Mouse (Mus musculus): Measurements from ENCODE around the gene AW822073. TPM values are rescaled to one million over a fixed set of nuclear protein-coding genes. Genes with fewer than 3 reads are reported as not detected.
"Not testable (repeated sequence)": the region's sequence is repeated elsewhere in the genome, so short reads cannot be mapped to it uniquely, and the experiment has no call there.

AW822073 gene
- not detected for total RNA-seq (2021)
- long read RNA-seq, experiment 1 = 0 reads
- long read RNA-seq, experiment 2 = 0 reads

DNA sequence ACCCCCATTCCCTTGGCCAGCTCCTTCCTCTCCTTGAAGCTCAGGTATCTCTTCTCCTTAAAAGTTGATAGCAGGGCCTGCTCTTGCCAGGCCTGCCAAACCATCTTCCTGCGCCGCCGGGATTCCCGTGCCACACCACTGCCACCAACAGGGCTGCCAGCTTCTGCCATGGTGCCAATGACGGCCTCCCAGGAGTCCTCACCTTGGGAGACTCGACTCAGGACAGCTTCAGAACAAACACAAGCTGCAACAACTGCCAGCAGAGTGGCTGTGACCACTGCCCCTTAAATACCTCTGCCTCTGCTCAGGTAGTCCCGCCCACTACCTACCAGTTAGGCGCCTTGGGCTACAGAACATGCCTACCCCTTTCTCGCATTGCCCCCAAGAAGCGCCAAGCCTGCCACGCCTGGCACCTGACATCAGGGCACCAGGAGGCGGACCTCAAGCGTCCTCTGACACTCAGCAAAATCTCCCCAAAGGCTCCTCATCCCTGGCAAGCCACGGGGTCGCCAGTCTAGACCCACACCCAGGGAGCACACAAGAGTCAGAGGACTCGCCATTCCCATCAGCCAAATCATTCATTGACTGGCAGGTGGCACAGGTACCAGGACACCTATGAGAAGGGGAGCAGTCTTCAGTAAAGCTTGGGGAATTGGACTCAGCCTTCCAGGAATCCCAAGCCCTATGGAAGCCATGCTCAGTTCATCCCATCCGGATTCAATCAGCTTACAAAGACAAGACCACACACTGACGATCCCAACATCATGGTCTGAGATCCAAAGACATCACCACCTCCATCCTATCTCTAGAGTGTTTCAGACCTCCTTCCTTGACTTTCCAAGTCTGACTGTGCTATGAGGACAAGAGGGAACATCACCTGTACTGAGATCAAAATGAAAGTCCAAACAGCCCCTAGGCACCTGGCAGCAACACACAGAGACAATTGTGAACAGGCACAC, at the start of gene AW822073:
Gene AW822073, minus strand, starts transcription at position 104 of the 959 bp plus-strand sequence.
- peak in 1 of 2 experiments; percentile 38 for DNase-seq

DNA sequence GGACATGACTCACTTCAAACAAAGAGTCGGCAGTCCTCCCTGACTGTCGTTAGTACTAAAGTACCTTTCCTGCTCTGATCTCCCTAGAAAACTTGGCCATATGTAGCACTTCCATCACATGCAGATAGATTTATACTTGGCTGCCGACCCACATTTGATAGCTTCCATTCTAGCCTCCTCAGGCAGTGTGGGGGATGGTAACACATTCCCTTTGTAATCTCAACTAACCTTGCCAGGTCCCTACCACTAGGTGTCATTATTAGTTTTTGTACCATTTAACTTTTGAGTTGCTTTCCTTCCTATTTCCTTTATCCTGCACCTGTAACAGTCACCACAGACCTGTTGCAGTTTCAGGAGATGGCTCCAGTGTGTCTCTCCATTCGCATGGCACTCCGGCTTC, 33.7 kb upstream of the AW822073 start:
- no peak for DNase-seq

DNA sequence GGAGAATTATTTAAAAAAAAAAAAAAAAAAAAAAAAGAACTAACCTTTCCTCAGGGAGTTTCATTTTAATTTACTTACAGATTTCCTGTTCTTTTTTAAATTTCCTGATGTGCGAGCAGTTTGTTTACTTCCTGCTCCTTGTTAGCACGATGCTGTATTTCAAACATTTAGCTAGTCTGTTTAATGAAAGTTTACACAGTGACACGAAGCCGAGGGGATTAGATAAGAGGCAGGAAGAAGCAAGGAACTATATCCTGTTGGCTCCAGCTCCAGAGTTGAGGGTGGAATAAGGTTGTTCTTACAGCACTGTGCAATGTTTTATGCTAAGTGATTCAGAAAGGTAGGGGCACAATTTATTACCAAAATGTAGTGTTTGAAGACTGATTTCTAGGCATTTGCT, 31.2 kb upstream of the AW822073 start:
- DNase-seq = peak; percentile 19 to 20

DNA sequence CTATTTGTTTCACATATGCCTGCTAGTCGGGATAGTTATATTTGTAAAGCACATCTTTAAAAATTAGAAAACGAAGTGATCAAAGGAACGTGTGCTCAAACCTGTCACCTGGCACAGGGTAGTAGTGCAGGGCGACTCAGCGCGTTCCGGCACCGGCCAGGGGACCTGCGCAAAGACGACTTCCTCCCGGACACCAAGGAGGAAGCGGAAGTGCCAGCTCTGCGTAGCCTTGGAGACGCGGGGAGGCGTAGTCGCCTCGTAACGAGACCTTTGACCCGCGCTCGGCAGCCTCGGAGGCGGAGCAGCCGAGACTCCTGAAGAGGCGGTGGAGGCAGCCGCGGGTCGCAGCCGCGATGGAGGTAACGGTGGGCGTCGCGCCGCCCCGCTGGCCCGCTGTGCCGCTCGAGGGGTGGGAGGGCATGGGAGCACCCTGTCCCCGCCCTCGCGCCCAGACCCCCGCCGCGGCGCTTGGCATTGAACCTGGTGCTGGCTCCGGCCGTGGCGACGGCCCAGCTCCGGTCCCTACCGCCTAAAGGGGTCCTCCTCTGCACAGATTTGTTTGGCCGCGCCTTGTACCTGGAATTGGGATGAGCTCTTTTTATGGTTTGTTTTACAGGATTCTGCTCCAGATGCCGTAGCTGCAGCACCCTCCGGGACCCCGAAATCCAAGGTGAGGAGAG, 30.6 kb upstream of the AW822073 start, which contains the start of gene Gcc2:
Gene Gcc2, plus strand, starts transcription at position 285 of the 680 bp plus-strand sequence.
- peak; percentile 93 to 97 for DNase-seq

DNA sequence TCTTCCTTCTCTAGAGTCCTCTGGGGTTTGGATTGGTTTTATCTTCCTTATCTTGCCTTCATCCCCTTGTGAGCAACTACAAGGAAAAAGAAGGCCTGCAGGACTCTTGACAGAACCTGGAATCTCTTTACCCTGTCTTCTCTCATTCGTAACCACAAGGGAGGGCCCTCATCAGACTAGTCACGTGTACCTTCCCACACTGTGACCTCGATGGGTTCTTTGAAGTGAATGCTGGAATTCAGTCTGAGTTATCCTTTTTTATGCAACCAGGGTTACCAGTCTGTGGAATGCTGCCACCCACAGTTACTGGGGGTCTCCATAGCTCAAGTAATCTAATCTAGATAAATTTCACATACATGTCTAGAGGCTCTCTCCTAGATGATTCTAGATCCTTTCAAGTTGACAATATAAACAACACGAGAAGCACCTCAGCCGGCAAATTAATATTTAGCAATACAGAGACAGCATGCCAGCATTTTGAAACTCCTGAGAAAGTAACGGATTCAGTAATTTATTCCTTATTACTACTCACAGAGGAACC, 30.0 kb upstream of the AW822073 start:
- peak in 1 of 2 experiments; percentile 12 for DNase-seq

DNA sequence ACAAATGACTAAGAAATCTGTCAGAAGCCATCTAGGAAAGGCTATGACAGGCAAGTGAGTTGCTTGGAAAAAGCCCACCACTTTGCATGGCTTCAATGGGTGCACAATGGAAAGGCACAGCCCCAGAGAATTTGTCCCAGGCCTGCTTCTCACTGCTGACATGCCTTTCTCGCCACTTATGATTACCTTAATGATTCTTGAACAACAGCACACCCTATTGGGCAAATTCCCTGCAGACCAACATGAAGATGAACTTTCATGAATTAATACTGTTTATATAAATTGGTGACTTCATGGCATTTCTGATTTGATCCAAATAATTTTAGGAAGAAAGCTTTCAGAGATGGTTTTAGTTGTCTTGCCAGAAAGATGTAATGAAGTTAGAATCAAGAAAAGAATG, 24.8 kb upstream of the AW822073 start:
- no peak for DNase-seq

DNA sequence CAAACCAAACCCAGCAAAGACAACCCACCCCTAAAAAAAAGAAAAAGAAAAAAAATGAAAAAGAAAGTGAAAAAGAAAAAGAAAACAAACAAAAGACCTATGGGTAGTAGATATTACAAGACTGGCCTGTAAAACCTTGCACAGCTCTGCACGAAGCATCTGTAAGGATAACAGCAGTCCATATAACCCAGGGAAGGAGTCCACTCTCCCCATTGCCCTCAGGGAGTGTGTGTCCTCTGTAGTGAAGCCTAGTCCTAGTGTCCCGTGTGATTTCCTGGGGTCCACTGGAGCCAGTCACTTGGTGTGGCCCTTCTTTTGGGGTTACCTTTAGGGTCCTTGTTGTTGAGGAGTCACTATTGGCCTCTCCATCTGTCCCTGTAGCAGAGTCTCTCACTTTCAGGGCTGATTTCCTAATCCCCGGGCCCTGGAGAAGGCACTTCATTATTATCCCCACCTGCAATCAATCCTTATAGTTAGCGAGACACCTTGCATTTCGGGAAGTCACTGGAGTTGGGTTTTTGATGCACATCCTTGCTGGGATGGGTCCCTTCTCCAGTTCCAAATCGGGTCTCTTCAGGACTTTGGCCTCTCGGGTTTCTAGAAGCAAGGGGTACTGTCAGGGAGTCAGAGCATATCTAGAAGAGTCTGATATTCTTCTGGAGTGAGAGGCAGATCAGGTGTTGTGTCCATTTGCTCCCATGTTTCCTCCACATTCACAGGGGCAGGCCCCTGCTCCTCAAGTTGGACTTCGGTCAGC, 14.4 kb upstream of the AW822073 start:
- peak; percentile 43 to 62 for DNase-seq

DNA sequence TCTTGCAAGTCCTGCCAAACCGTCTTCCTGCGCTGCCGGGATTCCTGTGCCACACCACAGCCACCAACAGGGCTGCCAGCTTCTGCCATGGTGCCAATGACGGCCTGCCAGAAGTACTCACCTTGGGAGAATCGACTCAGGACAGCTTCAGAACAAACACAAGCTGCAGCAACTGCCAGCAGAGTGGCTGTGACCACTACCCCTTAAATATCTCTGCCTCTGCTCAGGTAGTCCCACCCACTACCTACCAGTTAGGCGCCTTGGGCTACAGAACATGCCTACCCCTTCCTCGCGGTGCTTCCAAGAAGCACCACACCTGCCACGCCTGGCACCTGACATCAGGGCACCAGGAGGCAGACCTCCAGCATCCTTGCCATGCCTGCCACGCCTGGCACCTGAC, 11.9 kb upstream of the AW822073 start, which contains the start of gene Gm4981:
Gene Gm4981, minus strand, starts transcription at position 89 of the 400 bp plus-strand sequence.
- no peak for DNase-seq

DNA sequence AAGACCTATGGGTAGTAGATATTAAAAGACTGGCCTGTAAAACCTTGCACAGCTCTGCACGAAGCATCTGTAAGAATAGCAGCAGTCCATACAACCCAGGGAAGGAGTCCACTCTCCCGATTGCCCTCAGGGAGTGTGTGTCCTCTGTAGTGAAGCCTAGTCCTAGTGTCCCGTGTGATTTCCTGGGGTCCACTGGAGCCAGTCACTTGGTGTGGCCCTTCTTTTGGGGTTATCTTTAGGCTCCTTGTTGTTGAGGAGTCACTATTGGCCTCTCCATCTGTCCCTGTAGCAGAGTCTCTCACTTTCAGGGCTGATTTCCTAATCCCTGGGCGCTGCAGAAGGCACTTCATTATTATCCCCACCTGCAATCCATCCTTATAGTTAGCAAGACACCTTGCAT, 10.3 kb upstream of the AW822073 start:
- DNase-seq = not testable (repeated sequence)

DNA sequence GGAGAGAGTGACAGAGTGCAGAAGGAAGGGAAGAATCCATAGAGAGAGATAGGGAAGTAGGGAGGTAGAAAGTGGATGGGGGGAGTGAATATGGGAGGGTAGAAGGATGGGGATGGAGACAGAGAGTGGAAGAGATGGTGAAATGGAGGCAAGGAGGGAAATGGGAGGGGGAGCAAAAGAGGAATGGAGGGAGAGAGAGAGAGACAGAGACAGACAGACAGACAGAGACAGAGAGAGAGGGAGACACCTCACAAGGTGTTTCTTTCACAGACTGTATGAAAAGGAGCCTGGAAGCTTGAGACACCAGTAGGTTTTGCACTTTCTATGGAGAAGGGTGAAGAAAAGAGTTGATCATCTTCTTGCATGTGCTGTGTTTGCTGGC, 9.0 kb upstream of the AW822073 start:
- DNase-seq = not testable (repeated sequence)

DNA sequence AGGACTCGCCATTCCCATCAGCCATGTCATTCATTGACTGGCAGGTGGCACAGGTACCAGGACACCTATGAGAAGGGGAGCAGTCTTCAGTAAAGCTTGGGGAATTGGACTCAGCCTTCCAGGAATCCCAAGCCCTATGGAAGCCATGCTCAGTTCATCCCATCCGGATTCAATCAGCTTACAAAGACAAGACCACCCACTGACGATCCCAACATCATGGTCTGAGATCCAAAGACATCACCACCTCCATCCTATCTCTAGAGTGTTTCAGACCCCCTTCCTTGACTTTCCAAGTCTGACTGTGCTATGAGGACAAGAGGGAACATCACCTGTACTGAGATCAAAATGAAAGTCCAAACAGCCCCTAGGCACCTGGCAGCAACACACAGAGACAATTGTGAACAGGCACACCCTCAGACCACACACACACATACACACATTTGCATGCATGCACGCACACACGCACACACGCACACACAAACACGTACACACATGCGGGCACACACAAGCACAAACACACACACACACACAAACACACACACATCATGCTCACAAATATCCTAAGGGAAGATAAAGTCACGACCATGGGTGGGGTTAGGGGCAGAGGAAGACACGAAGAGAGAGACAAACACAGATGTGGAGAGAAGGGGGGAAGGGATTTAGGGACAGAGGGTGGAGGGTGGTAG, 8.5 kb upstream of the AW822073 start:
- not testable (repeated sequence) for DNase-seq

DNA sequence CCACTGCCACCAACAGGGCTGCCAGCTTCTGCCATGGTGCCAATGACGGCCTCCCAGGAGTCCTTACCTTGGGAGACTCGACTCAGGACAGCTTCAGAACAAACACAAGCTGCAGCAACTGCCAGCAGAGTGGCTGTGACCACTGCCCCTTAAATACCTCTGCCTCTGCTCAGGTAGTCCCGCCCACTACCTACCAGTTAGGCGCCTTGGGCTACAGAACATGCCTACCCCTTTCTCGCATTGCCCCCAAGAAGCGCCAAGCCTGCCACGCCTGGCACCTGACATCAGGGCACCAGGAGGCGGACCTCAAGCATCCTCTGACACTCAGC, 7.9 kb upstream of the AW822073 start, which contains the start of gene Duxf3:
Gene Duxf3, minus strand, starts transcription at position 35 of the 329 bp plus-strand sequence.
- DNase-seq = not testable (repeated sequence)

DNA sequence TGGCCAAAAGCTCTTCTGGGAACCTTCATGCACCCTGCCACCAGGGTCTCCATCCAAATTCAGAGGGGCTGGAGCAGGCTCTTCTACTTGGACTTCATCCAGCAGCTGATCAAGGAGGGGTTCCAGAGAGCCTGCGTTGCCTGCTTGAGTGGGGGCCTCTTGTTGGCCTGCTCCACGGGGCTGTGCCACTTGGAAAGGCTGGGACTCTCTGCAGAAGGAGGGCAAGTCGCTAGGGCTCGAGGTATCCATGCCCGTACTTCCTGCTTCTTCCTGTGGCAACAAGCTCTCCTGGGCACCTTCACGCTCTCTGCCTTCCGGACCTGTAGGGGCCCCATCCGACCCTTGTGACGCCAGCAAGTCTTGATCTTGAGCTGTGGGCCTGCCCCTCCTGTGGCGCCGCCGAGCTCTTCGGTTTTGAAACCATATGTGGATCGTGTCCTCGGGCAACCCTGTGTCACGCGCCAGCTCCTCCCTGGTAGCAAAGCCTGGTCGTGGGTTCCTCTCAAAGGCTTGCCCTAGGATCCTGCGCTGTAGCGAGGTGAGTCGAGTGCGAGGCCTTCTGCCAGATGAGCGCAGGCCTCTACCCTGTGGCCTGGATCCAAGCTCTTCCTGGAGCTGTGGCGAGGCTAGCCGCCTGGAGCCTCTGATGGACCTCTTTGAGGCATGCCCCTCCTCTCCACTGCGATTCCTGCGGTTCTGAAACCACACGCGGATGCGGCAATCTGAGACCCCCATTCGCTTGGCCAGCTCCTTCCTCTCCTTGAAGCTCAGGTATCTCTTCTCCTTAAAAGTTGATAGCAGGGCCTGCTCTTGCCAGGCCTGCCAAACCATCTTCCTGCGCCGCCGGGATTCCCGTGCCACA, 7.3 kb upstream of the AW822073 start:
- peak; percentile 65 to 75 for DNase-seq

DNA sequence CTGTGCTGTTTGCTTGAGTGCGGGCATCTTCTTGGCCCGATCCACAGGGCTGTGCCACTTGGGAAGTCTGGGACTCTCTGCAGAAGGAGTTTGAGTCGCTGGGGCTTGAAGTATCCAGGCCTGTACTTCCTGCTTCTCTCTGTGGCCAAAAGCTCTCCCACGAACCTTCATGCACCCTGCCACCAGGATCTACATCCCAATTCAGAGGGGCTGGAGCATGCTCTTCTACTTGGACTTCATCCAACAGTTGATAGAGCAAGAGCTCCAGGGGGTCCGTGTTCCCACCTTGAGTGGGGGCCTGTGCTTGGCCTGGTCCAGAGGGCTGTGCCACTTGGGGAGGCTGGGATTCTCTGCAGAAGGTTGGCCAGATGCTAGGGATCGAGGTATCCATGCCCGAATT, 6.4 kb upstream of the AW822073 start:
- peak in 1 of 2 experiments; percentile 43 for DNase-seq

DNA sequence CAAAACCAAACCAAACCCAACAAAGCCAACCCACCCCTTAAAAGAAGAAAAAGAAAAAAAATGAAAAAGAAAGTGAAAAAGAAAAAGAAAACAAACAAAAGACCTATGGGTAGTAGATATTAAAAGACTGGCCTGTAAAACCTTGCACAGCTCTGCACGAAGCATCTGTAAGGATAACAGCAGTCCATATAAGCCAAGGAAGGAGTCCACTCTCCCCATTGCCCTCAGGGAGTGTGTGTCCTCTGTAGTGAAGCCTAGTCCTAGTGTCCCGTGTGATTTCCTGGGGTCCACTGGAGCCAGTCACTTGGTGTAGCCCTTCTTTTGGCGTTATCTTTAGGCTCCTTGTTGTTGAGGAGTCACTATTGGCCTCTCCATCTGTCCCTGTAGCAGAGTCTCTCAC, 5.3 kb upstream of the AW822073 start:
- DNase-seq = not testable (repeated sequence)

DNA sequence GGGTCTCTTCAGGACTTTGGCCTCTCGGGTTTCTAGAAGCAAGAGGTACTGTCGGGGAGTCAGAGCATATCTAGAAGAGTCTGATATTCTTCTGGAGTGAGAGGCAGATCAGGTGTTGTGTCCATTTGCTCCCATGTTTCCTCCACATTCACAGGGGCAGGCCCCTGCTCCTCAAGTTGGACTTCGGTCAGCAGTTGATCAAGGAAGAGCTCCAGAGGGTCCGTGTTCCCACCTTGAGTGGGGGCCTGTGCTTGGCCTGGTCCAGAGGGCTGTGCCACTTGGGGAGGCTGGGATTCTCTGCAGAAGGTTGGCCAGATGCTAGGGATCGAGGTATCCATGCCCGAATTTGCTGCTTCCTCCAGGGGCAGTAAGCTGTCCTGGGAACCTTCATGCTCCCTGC, 3.1 kb upstream of the AW822073 start:
- peak in 1 of 2 experiments; percentile 32 for DNase-seq

DNA sequence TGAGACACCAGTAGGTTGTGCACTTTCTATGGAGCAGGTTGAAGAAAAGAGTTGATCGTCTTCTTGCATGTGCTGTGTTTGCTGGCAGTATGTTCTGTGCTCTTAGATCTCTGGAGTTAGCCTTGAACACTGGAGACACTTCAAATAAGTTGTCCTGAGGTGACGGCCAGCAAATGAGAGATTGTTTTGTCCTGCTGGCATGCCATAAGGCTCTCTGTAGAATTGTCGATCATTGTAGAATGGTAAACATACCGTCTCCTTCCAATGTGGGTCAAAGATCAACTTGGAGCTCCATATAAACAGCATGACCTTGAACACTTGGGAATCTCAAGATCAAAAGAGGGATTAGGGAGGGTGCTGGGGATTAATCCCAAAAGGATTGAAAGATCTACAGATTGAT, 1.6 kb upstream of the AW822073 start:
- DNase-seq = not testable (repeated sequence)

DNA sequence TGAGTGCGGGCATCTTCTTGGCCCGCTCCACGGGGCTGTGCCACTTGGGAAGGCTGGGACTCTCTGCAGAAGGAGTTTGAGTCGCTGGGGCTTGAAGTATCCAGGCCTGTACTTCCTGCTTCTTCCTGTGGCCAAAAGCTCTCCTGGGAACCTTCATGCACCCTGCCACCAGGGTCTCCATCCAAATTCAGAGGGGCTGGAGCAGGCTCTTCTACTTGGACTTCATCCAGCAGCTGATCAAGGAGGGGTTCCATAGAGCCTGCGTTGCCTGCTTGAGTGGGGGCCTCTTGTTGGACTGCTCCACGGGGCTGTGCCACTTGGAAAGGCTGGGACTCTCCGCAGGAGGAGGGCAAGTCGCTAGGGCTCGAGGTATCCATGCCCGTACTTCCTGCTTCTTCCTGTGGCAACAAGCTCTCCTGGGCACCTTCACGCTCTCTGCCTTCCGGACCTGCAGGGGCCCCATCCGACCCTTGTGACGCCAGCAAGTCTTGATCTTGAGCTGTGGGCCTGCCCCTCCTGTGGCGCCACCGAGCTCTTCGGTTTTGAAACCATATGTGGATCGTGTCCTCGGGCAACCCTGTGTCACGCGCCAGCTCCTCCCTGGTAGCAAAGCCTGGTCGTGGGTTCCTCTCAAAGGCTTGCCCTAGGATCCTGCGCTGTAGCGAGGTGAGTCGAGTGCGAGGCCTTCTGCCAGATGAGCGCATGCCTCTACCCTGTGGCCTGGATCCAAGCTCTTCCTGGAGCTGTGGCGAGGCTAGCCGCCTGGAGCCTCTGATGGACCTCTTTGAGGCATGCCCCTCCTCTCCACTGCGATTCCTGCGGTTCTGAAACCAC, 541 bp downstream of the AW822073 start:
- peak; percentile 60 to 61 for DNase-seq

DNA sequence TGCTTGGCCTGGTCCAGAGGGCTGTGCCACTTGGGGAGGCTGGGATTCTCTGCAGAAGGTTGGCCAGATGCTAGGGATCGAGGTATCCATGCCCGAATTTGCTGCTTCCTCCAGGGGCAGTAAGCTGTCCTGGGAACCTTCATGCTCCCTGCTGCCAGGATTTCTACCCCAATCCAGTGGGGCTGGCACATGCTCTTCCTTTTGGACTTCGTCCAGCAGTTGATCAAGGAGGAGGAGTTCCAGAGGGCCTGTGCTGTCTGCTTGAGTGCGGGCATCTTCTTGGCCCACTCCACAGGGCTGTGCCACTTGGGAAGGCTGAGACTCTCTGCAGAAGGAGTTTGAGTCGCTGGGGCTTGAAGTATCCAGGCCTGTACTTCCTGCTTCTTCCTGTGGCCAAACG, 1.6 kb downstream of the AW822073 start:
- not testable (repeated sequence) for DNase-seq
